Comparison of ENCODE assay signal across 8 mouse cellular contexts in the genomic region with DNA sequence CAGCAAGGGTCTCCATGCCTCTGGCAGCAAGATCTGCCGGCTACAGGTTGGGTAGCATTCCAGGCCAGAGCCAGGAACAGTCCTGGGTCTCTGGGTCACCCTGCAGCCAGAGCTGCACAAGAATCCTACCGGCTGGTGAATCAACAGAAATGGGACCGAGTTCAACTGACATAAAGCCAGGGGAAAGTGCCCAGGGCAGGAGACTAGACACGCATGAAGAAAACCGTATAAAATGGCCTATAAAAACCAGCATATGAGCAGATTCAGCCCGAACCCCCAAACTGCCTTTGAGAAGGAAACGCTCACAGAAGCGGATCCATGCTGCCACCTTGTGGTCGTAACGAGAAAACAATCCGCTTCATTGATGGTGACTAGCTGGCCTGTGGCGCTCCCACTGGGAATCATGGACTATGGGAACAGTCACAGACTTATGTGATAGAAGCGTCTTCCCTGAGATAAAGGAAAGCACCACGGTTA. TPM values are rescaled to one million over a fixed set of nuclear protein-coding genes. Genes with fewer than 3 reads are reported as not detected.
DNase-seq lines count a peak whose midpoint lies in the region; ATAC-seq lines count a peak whose summit lies in the region.

No protein-coding gene starts in this region.

- WGBS in hindbrain, embryonic 15.5 days, result 4% methylated on average over 14 of the region's 14 CpGs

- H3K27ac ChIP-seq in hindbrain, embryonic 15.5 days (replicated peaks), result no peak overlapping the region

- peak overlapping the region; percentile 32 for H3K4me2 ChIP-seq in hindbrain, embryonic 15.5 days

- no peaks in the 10 kb centered on the region for H3K27me3 ChIP-seq in hindbrain, embryonic 15.5 days

- DNase-seq in adipocyte (ENCODE audit: low spot score), result peak; percentile 90
- peak; percentile 85 to 93 for DNase-seq in cerebellum, postnatal 36 days
- peak; percentile 86 to 96 for DNase-seq in frontal cortex, postnatal 36 days (ENCODE audit: low spot score in 2 of 2)
- peak; percentile 61 to 85 for DNase-seq in layer of hippocampus, postnatal 25 days (ENCODE audit: extremely low spot score in 1 of 2, low spot score in 1 of 2)
- peak; percentile 83 for DNase-seq in lung, postnatal 14 days
- peak; percentile 70 for DNase-seq in retina, adult 2 months (ENCODE audit: low read depth, low spot score)
- peak; percentile 76 for DNase-seq in urinary bladder, postnatal 14 days (ENCODE audit: low spot score)

- peak; percentile 79; the same call in 1 of the 2 replicates for ATAC-seq in hindbrain, embryonic 15.5 days (ENCODE audit: low FRiP score, low read depth)

- H3K9me3 ChIP-seq in hindbrain, embryonic 15.5 days, result no peaks in the 10 kb centered on the region

- 0 out of 2 replicates have a peak overlapping the region, but pooled peaks have one; percentile 1 for H3K9ac ChIP-seq in hindbrain, embryonic 15.5 days

- no peaks in the 10 kb centered on the region for H3K36me3 ChIP-seq in hindbrain, embryonic 15.5 days

- H3K4me1 ChIP-seq in hindbrain, embryonic 15.5 days (replicated peaks), result peaks cover 4% of the 10 kb centered on the region

- H3K4me3 ChIP-seq in hindbrain, embryonic 15.5 days, result no peak overlapping the region

RNA-seq across cellular contexts. Expression of a gene that starts 15.4 kb away (rescaled TPM):
- polyA plus RNA-seq in hindbrain, embryonic 15.5 days (2015; fragmentation: Nextera tagmentation; extraction: Ambion mirVana), result 4.2 and 4.8 TPM in 2 replicates
- total RNA-seq in layer of hippocampus, postnatal 25 days (2021), result 10 to 100 TPM; 15.4 to 20.9 TPM

RNA-seq across cellular contexts. Expression of a gene that starts 30.0 kb away (rescaled TPM):
- polyA plus RNA-seq in hindbrain, embryonic 15.5 days (2015; fragmentation: Nextera tagmentation; extraction: Ambion mirVana), result 118 and 123 TPM in 2 replicates
- 10 to 100 TPM; 42.2 to 49.5 TPM for total RNA-seq in layer of hippocampus, postnatal 25 days (2021)

RNA-seq across cellular contexts. Expression of a gene that starts 30.0 kb away (rescaled TPM):
- 89.0 and 93.7 TPM in 2 replicates for polyA plus RNA-seq in hindbrain, embryonic 15.5 days (2015; fragmentation: Nextera tagmentation; extraction: Ambion mirVana)
- 10 to 100 TPM; 49.9 to 55.3 TPM for total RNA-seq in layer of hippocampus, postnatal 25 days (2021)

RNA-seq across cellular contexts. Expression of a gene that starts 39.7 kb away (rescaled TPM):
- 0.29 and 0.31 TPM in 2 replicates for polyA plus RNA-seq in hindbrain, embryonic 15.5 days (2015; fragmentation: Nextera tagmentation; extraction: Ambion mirVana)
- total RNA-seq in layer of hippocampus, postnatal 25 days (2021), result under 1 TPM; 0.16 to 0.17 TPM
